In genomic region chr4:104857823-104858222, GRCm38 (mm10) we compare ENCODE assay signal across 26 mouse cellular contexts. TPM values are rescaled to one million over a fixed set of nuclear protein-coding genes. Genes with fewer than 3 reads are reported as not detected.
"Had no signal": no experiment of that assay in that cellular context is flagged by ENCODE, and none has a peak within 500 bp of the region (broad histone marks: within the 10 kb centered on the region; RNA-seq: fewer than 3 reads in every experiment).

No protein-coding gene starts in this region.

- H3K9ac ChIP-seq: liver, postnatal 0 days; lung, embryonic 15.5 days; midbrain, embryonic 13.5 days; midbrain, embryonic 15.5 days; neural tube, embryonic 12.5 days; stomach, embryonic 15.5 days had no signal

- DNase-seq: liver, postnatal 0 days; lung, adult 2 months; lung, postnatal 14 days; lung, postnatal 36 days; right cerebral cortex, postnatal 14 days; thymus, adult 2 months; thymus, postnatal 25 days; thymus, postnatal 4 days had no signal

- H3K36me3 ChIP-seq: lung, embryonic 15.5 days; midbrain, embryonic 13.5 days; midbrain, embryonic 15.5 days; neural tube, embryonic 12.5 days; stomach, embryonic 15.5 days had no signal

- H3K27ac ChIP-seq: lung, embryonic 15.5 days; macrophage; midbrain, embryonic 13.5 days; midbrain, embryonic 15.5 days; neural tube, embryonic 12.5 days; stomach, embryonic 15.5 days; stomach, postnatal 0 days had no signal

- H3K4me1 ChIP-seq: lung, embryonic 15.5 days; megakaryocyte, embryonic 14.5 days; midbrain, embryonic 13.5 days; midbrain, embryonic 15.5 days; neural tube, embryonic 12.5 days; stomach, embryonic 15.5 days had no signal

- H3K27me3 ChIP-seq: lung, embryonic 15.5 days; megakaryocyte, embryonic 14.5 days; midbrain, embryonic 13.5 days; midbrain, embryonic 15.5 days; neural tube, embryonic 12.5 days; stomach, embryonic 15.5 days had no signal

- H3K4me3 ChIP-seq: lung, embryonic 15.5 days; megakaryocyte, embryonic 14.5 days; midbrain, embryonic 13.5 days; midbrain, embryonic 15.5 days; neural tube, embryonic 12.5 days; stomach, embryonic 15.5 days had no signal

- H3K9me3 ChIP-seq: lung, embryonic 15.5 days; midbrain, embryonic 13.5 days; midbrain, embryonic 15.5 days; neural tube, embryonic 12.5 days; stomach, embryonic 15.5 days had no signal

RNA-seq across cellular contexts. Expression of gene Gm17662, which starts 0.7 kb away (rescaled TPM):
- total RNA-seq: megakaryocyte progenitor cell, adult 5-6 weeks; midbrain, postnatal 0 days; monocyte, adult 5-6 weeks; neutrophil, adult 5-6 weeks had no signal
- polyA plus RNA-seq: liver, postnatal 0 days; lung, adult 2 months; lung, embryonic 15.5 days; lung, postnatal 0 days; macrophage; midbrain, embryonic 11.5 days; midbrain, embryonic 13.5 days; midbrain, embryonic 15.5 days; midbrain, postnatal 0 days; neural tube, embryonic 12.5 days; neural tube, embryonic 14.5 days; spleen, adult 2 months; stomach, embryonic 15.5 days; stomach, postnatal 0 days; testis, adult 2 months; thymus, adult 2 months; urinary bladder, adult 2 months had no signal

RNA-seq across cellular contexts. Expression of gene C8a, which starts 18.4 kb away (rescaled TPM):
- total RNA-seq: megakaryocyte progenitor cell, adult 5-6 weeks; midbrain, postnatal 0 days; monocyte, adult 5-6 weeks; neutrophil, adult 5-6 weeks had no signal
- polyA plus RNA-seq: lung, adult 2 months; lung, embryonic 15.5 days; lung, postnatal 0 days; macrophage; midbrain, embryonic 11.5 days; midbrain, embryonic 13.5 days; midbrain, embryonic 15.5 days; neural tube, embryonic 12.5 days; neural tube, embryonic 14.5 days; spleen, adult 2 months; stomach, postnatal 0 days; thymus, adult 2 months; urinary bladder, adult 2 months had no signal

RNA-seq across cellular contexts. Expression of gene Fyb2, which starts 55.4 kb away (rescaled TPM):
- total RNA-seq: megakaryocyte progenitor cell, adult 5-6 weeks; monocyte, adult 5-6 weeks; neutrophil, adult 5-6 weeks had no signal
